Mouse (Mus musculus): ENCODE data around the gene Mrps18c. TPM values are rescaled to one million over a fixed set of nuclear protein-coding genes. Genes with fewer than 3 reads are reported as not detected.
A peak's percentile ranks its signal among the peaks of the same experiment; 100 is the strongest.

Gene Mrps18c
- 100 to 1,000 TPM; 116 to 122 TPM for total RNA-seq (2021)
- long read RNA-seq, experiment 1, transcript Mrps18c-201 (6 exons, 638 nt) = major isoform, 116 of 127 reads
- long read RNA-seq, experiment 1, partial matches to known transcripts = 3 of 127 reads
- long read RNA-seq, experiment 1, other reads (novel, unspliced or antisense) = 4 of 127 reads
- long read RNA-seq, experiment 2, transcript Mrps18c-201 (6 exons, 638 nt) = major isoform, 81 of 97 reads
- long read RNA-seq, experiment 2, partial matches to known transcripts = 12 of 97 reads
- long read RNA-seq, experiment 2, other reads (novel, unspliced or antisense) = 1 of 97 reads

- peak; percentile 60 to 82 for DNase-seq (ENCODE audit: low spot score in 2 of 2)
Observed at GRCm38 (mm10) chr5:100798165-100798860, at the start of gene Mrps18c, which contains the start of gene Helq. Mrps18c (plus strand) TSS chr5:100798627. Helq (minus strand) TSS chr5:100798598.

- DNase-seq (ENCODE audit: low spot score in 2 of 2) = no peak
Observed at GRCm38 (mm10) chr5:100750617-100751255, 47.7 kb upstream of the Mrps18c start.

GRCm38 (mm10) chr5:100751655-100752054 lies 46.8 kb upstream of the Mrps18c start:
- no peak for DNase-seq (ENCODE audit: low spot score in 2 of 2)

- DNase-seq (ENCODE audit: low spot score in 2 of 2) = no peak
Observed at GRCm38 (mm10) chr5:100753407-100753806, 45.0 kb upstream of the Mrps18c start.

- no peak for DNase-seq (ENCODE audit: low spot score in 2 of 2)
Observed at GRCm38 (mm10) chr5:100758121-100758520, 40.3 kb upstream of the Mrps18c start.

GRCm38 (mm10) chr5:100760049-100760663 lies 38.3 kb upstream of the Mrps18c start:
- no peak for DNase-seq (ENCODE audit: low spot score in 2 of 2)

- no peak for DNase-seq (ENCODE audit: low spot score in 2 of 2)
Observed at GRCm38 (mm10) chr5:100761736-100762135, 36.7 kb upstream of the Mrps18c start.

GRCm38 (mm10) chr5:100766026-100766425 lies 32.4 kb upstream of the Mrps18c start:
- DNase-seq (ENCODE audit: low spot score in 2 of 2) = no peak

- DNase-seq (ENCODE audit: low spot score in 2 of 2) = no peak
Observed at GRCm38 (mm10) chr5:100771575-100771974, 26.9 kb upstream of the Mrps18c start.

- DNase-seq (ENCODE audit: low spot score in 2 of 2) = no peak
Observed at GRCm38 (mm10) chr5:100775778-100776404, 22.5 kb upstream of the Mrps18c start.

- no peak for DNase-seq (ENCODE audit: low spot score in 2 of 2)
Observed at GRCm38 (mm10) chr5:100776900-100777299, 21.5 kb upstream of the Mrps18c start.

GRCm38 (mm10) chr5:100779002-100779401 lies 19.4 kb upstream of the Mrps18c start:
- no peak for DNase-seq (ENCODE audit: low spot score in 2 of 2)

GRCm38 (mm10) chr5:100787527-100787926 lies 10.9 kb upstream of the Mrps18c start:
- DNase-seq (ENCODE audit: low spot score in 2 of 2) = no peak

GRCm38 (mm10) chr5:100792261-100792660 lies 6.2 kb upstream of the Mrps18c start:
- no peak for DNase-seq (ENCODE audit: low spot score in 2 of 2)

GRCm38 (mm10) chr5:100794084-100794483 lies 4.3 kb upstream of the Mrps18c start:
- no peak for DNase-seq (ENCODE audit: low spot score in 2 of 2)

GRCm38 (mm10) chr5:100818341-100818740 lies 19.9 kb downstream of the Mrps18c start:
- no peak for DNase-seq (ENCODE audit: low spot score in 2 of 2)

- no peak for DNase-seq (ENCODE audit: low spot score in 2 of 2)
Observed at GRCm38 (mm10) chr5:100819568-100820480, 21.4 kb downstream of the Mrps18c start.

GRCm38 (mm10) chr5:100820483-100821184 lies 22.2 kb downstream of the Mrps18c start, which contains the start of gene Abraxas1:
Abraxas1 (minus strand) TSS chr5:100820965.
- DNase-seq (ENCODE audit: low spot score in 2 of 2) = peak; percentile 68 to 74

GRCm38 (mm10) chr5:100821375-100821774 lies 22.9 kb downstream of the Mrps18c start:
- no peak for DNase-seq (ENCODE audit: low spot score in 2 of 2)

Measured in adrenal gland, postnatal 4 days (tissue).